Mouse (Mus musculus) adrenal gland, adult 2 months (tissue): ENCODE measurements around the gene Gm8871. TPM values are rescaled to one million over a fixed set of nuclear protein-coding genes. Genes with fewer than 3 reads are reported as not detected.
"Not testable (repeated sequence)": the region's sequence is repeated elsewhere in the genome, so short reads cannot be mapped to it uniquely, and the experiment has no call there.

ENCODE experiments used
- DNase-seq: peaks from one replicate; pipeline ENCODE4 v3.0.0; 2021
- long read RNA-seq: library from polyadenylated mRNA; stranded (forward); transcript quantifications from one replicate; pipeline ENCODE4 v2.0.0, GENCODE M21; 2021
- polyA plus RNA-seq: library from polyadenylated mRNA; depleted of rRNA; stranded (reverse); fragments of >200 nt; gene quantifications from 2 replicates; pipeline ENCODE4 v1.2.3, GENCODE M21; 2012; rRNA removed
- total RNA-seq, 2 experiments: library from RNA; stranded (reverse); gene quantifications; 2 replicates each; pipeline ENCODE4 v1.2.3; 2021

Gene Gm8871
- not detected for total RNA-seq
- not detected in 2 replicates for polyA plus RNA-seq
- long read RNA-seq = 0 reads

DNA sequence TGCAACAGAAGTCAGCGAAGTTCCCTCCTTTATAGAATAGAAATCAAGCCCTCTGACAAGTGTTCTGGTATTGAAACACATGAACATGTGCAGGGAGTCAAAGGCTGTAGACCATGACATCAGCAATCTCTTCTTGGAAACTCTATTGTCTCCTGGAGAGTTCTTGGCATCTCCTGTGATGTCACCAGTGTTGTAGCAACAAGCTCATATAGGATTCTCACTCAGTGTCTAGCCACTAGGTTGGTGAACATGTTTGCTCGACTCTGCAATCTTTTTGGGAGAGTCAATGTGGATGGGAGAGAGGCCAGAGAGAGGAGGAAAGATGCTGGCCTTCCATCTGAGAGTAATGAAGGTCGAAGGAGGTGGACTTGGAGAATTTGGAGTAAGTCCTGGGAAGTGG, at the start of gene Gm8871, which contains the start of gene Gm8857:
TSS of gene Gm8871 (plus strand) at position 301 of the 400 bp plus-strand sequence.
TSS of gene Gm8857 (plus strand) at position 303 of the 400 bp plus-strand sequence.
- DNase-seq = not testable (repeated sequence)

DNA sequence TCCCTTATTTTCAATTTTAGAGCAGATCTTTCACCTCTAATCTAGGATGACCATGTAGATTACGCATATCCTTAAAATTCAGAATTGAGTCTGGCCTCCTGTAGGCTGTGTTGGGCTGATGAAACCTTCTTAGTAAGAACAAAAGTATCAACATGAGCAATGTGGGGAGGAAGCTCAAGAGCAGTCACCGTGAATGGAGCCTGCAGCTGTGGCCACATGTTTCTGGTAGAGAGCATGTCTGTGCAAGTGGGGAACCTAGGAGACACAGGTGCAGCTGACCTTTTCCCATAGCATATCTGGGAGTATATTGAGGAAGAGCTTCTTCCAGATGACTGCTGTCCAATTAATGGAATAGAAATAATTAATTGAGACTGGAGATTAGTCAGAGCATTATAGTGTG, 5.9 kb downstream of the Gm8871 start:
- not testable (repeated sequence) for DNase-seq

DNA sequence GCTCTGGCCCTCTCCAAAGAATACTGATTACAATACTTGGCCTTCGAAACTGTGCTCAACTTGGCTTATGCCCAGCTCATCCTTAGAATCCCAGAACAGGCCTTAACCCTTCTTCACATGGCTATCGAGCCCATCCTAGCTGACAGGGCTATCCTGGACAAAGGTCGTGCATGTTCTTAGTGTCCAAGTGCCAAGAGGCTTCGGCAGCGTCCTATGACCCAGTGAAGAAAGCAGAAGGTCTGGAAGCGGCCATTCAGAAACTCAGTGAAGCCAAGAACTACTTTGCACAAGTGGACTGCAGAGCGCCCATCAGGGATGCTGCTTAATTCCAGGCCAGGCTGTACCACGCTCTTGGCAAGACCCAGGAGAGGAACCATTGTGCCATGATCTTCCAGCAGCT, 10.5 kb downstream of the Gm8871 start:
- not testable (repeated sequence) for DNase-seq

Other genes with a start within 250 kb of the Gm8871 start
- not detected for gene Gm8857, start within 50 bp of the Gm8871 start, total RNA-seq
- gene Gm8857, start within 50 bp of the Gm8871 start, polyA plus RNA-seq = not detected in 2 replicates
- not detected for gene Gm8879, start 179.8 kb downstream of the Gm8871 start, total RNA-seq
- not detected in 2 replicates for gene Gm8879, start 179.8 kb downstream of the Gm8871 start, polyA plus RNA-seq
- not detected for gene Gm5861, start 235.3 kb downstream of the Gm8871 start, total RNA-seq
- not detected in 2 replicates for gene Gm5861, start 235.3 kb downstream of the Gm8871 start, polyA plus RNA-seq